Mouse (Mus musculus) spleen, adult 2 months (tissue): Measurements from ENCODE around the gene Myo15.

Experiments
- CTCF ChIP-seq: fragments of 200-500 bp; IDR thresholded peaks from 2 replicates; pipeline ENCODE4 v1.5.1; 2011; ENCODE audit warnings: mild to moderate bottlenecking, inconsistent platforms; ENCODE audit not compliant: insufficient read depth, insufficient read length, insufficient replicate concordance; ENCODE audit errors: extremely low read depth
- POLR2A ChIP-seq: fragments of 200-500 bp; IDR thresholded peaks from 2 replicates; pipeline ENCODE4 v1.6.1; 2011; ENCODE audit warnings: low read depth, low read length, inconsistent platforms

- TF ChIP-seq CTCF (no peak), POLR2A (no peak)
Measured at GRCm38 (mm10) chr11:60436618-60437017, 32.5 kb upstream of the Myo15 start.
